ENCODE assay signal across 21 mouse cellular contexts in the genomic region with DNA sequence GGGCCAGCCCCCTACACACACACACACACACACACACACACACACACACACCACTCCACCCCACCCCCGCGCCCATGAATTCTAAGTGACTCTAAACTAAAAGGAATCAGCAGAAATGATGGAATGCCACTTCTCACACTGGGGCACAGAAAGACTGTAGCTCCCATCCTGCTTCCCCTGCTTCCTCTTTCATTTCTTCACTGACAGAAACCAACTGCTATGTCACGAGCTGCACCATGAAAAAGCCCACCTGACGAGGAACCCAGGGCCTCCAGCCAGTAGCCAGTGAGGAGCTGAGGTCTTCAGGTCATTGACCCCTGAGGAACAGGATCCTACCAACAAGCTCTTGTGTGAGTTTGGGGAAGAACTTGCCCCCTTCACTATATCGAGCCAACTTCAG. TPM values are rescaled to one million over a fixed set of nuclear protein-coding genes. Genes with fewer than 3 reads are reported as not detected.
DNase-seq lines count a peak whose midpoint lies in the region; ATAC-seq and TF ChIP-seq lines count a peak whose summit lies in the region.
"Had no signal": no experiment of that assay in that cellular context is flagged by ENCODE, and none has a peak within 500 bp of the region (broad histone marks: within the 10 kb centered on the region; RNA-seq: fewer than 3 reads in every experiment).

No protein-coding gene starts in this region.

- TF ChIP-seq CTCF in CH12.LX (conservative IDR thresholded peaks at IDR 0.05 in 1 of 2, IDR thresholded peaks at IDR 0.05 in 1 of 2; ENCODE audit: low read depth in 2 of 2, low read length in 2 of 2): no peak

- in situ Hi-C loops in CH12.LX (cut with MboI; ENCODE audit: low pct_ligation_motif_present, low pct_unique_long_range_greater_than_20kb, low sequenced_read_pairs): no loop called here

- H3K4me2 ChIP-seq in CH12.LX (ENCODE audit: insufficient read depth, low read depth, poor library complexity, severe bottlenecking): peak overlapping the region; percentile 32; the same call in 1 of the 2 replicates
- H3K4me2 ChIP-seq: embryonic facial prominence, embryonic 13.5 days; forebrain, embryonic 13.5 days; heart, embryonic 12.5 days; hindbrain, embryonic 14.5 days; intestine, embryonic 15.5 days had no signal

- H3K27me3 ChIP-seq in CH12.LX (replicated peaks): no peaks in the 10 kb centered on the region
- no peaks in the 10 kb centered on the region for H3K27me3 ChIP-seq in splenic B cell, adult 2 months (ENCODE audit: control insufficient read depth, insufficient read depth, low read length, poor library complexity, severe bottlenecking)
- H3K27me3 ChIP-seq: embryonic facial prominence, embryonic 13.5 days; forebrain, embryonic 13.5 days; heart, embryonic 12.5 days; intestine, embryonic 15.5 days had no signal

- H3K9me3 ChIP-seq in CH12.LX (replicated peaks; ENCODE audit: low read length): peaks cover under 1% of the 10 kb centered on the region
- H3K9me3 ChIP-seq: embryonic facial prominence, embryonic 13.5 days; forebrain, embryonic 13.5 days; heart, embryonic 12.5 days; hindbrain, embryonic 10.5 days; intestine, embryonic 15.5 days had no signal

- H3K9ac ChIP-seq in CH12.LX (ENCODE audit: insufficient read depth, low read depth): no peak overlapping the region
- H3K9ac ChIP-seq: embryonic facial prominence, embryonic 13.5 days; forebrain, embryonic 13.5 days; forebrain, postnatal 0 days; heart, embryonic 12.5 days; hindbrain, embryonic 14.5 days; intestine, embryonic 15.5 days had no signal

- no peak for TF ChIP-seq POLR2A in CH12.LX (IDR thresholded peaks at IDR 0.05; ENCODE audit: low read depth, low read length)

- ATAC-seq in granulocyte monocyte progenitor cell, adult 5-6 weeks (replicated peaks; ENCODE audit: poor library complexity, severe bottlenecking): peak; percentile 81
- ATAC-seq: CD4-positive, CD25-positive, alpha-beta regulatory T cell, adult 4 months; forebrain, embryonic 13.5 days had no signal

- no peaks in the 10 kb centered on the region for H3K79me2 ChIP-seq in CH12.LX (replicated peaks; ENCODE audit: control insufficient read depth, extremely low read depth, insufficient read depth, poor library complexity, severe bottlenecking)

- H3K4me3 ChIP-seq in CH12.LX (replicated peaks in 1 of 3; ENCODE audit: low read depth in 2 of 3, low read length in 2 of 3, poor library complexity in 1 of 3): no peak overlapping the region
- H3K4me3 ChIP-seq: embryonic facial prominence, embryonic 13.5 days; forebrain, embryonic 13.5 days; gastrocnemius, adult 2 months; heart, adult 2 months; heart, embryonic 12.5 days; hindbrain, embryonic 10.5 days; intestine, embryonic 15.5 days had no signal

- H3K4me1 ChIP-seq in CH12.LX (ENCODE audit: control insufficient read depth in 1 of 2, insufficient read depth in 2 of 2): peaks cover 6 to 23% of the 10 kb centered on the region in 2 experiments; a peak in 3 of 4 replicates
- H3K4me1 ChIP-seq: heart, embryonic 12.5 days had no signal

- H3K27ac ChIP-seq in CH12.LX (ENCODE audit: insufficient read depth, low read depth): no peak overlapping the region
- H3K27ac ChIP-seq: embryonic facial prominence, embryonic 13.5 days; forebrain, embryonic 13.5 days; gastrocnemius, adult 2 months; heart, adult 2 months; hindbrain, embryonic 10.5 days; hindbrain, embryonic 14.5 days; intestine, embryonic 15.5 days had no signal

- dilution Hi-C loops in CH12.LX (cut with MboI; ENCODE audit: extremely low pct_ligation_motif_present, extremely low pct_unique_long_range_greater_than_20kb, low sequenced_read_pairs): no loop called here

- no peaks in the 10 kb centered on the region for H3K36me3 ChIP-seq in CH12.LX (replicated peaks in 1 of 2; ENCODE audit: control insufficient read depth in 1 of 2, insufficient read depth in 1 of 2, low read length in 1 of 2)
- H3K36me3 ChIP-seq in splenic B cell, adult 2 months (ENCODE audit: control insufficient read depth, insufficient read depth, low read length, poor library complexity, severe bottlenecking): no peaks in the 10 kb centered on the region
- H3K36me3 ChIP-seq: embryonic facial prominence, embryonic 13.5 days; heart, embryonic 12.5 days; hindbrain, embryonic 10.5 days; intestine, embryonic 15.5 days had no signal

- no peak for TF ChIP-seq EP300 in CH12.LX (IDR thresholded peaks at IDR 0.05; ENCODE audit: low read length)

- no peak for TF ChIP-seq RAD21 in CH12.LX (IDR thresholded peaks at IDR 0.05; ENCODE audit: low read depth, low read length)

- peak; percentile 64 for DNase-seq in A20 (ENCODE audit: low read depth, low spot score)
- no peak for DNase-seq in CH12.LX (ENCODE audit: extremely low read depth)
- peak; percentile 48 for DNase-seq in splenic B cell, adult 2 months (ENCODE audit: low read depth, low spot score)
- DNase-seq in gastrocnemius, postnatal 25 days: no peak
- no peak for DNase-seq in thymus, adult 18-20 months
- DNase-seq: adrenal gland, postnatal 10 days; B cell, adult 2 months; cerebellum, adult 2 months; cerebellum, postnatal 14 days; forebrain, postnatal 0 days; gastrocnemius, adult 2 months; gastrocnemius, postnatal 36 days; heart, adult 2 months had no signal

TF ChIP-seq in CH12.LX, 34 proteins besides CTCF, POLR2A, EP300 and RAD21:
- TF ChIP-seq ETS1 (conservative IDR thresholded peaks at IDR 0.05; ENCODE audit: low read depth, low read length): no peak
- TF ChIP-seq ZKSCAN1 (IDR thresholded peaks at IDR 0.05; ENCODE audit: borderline replicate concordance, low read depth, low read length): no peak
- TF ChIP-seq ELF1 (IDR thresholded peaks at IDR 0.05; ENCODE audit: low read depth, low read length): no peak
- no peak for TF ChIP-seq TCF12 (IDR thresholded peaks at IDR 0.05; ENCODE audit: low read depth, low read length)
- TF ChIP-seq PAX5 (IDR thresholded peaks at IDR 0.05; ENCODE audit: low read length): no peak
- no peak for TF ChIP-seq POLR2AphosphoS2 (IDR thresholded peaks at IDR 0.05; ENCODE audit: low read depth, low read length)
- TF ChIP-seq MAZ (IDR thresholded peaks at IDR 0.05; ENCODE audit: low read depth, low read length): no peak
- no peak for TF ChIP-seq MAFK (IDR thresholded peaks at IDR 0.05; ENCODE audit: insufficient replicate concordance, low read length)
- no peak for TF ChIP-seq CHD1 (IDR thresholded peaks at IDR 0.05; ENCODE audit: low read depth, low read length)

RNA-seq across cellular contexts. Expression of gene Kdm7a, which starts 15.9 kb away (rescaled TPM):
- total RNA-seq in CH12.LX (2012; rRNA removed) (1.0 and 1.7 TPM in 2 replicates), CH12.LX (2014; rRNA removed) (2.1 TPM in 2 replicates)
- polyA plus RNA-seq in CH12.LX (2012; ENCODE audit: insufficient read length, low read depth): 1.6 TPM in 2 replicates
- total RNA-seq in granulocyte monocyte progenitor cell, adult 5-6 weeks (2014; fragmentation: Nextera tagmentation): 8.2 and 12.2 TPM in 2 replicates
- total RNA-seq in granulocyte monocyte progenitor cell, adult 5-6 weeks (2017): 9.9 and 11.0 TPM in 2 replicates
- total RNA-seq in gastrocnemius, postnatal 25 days (2021): 10 to 100 TPM; 18.6 to 19.2 TPM

Comparison
In these comparisons a context has a peak if more than half of its experiments do, and no peak if none do; other contexts are left out.
1. DNase-seq: peak in A20 (single experiment) and splenic B cell, adult 2 months (single experiment); none in CH12.LX (single experiment), gastrocnemius, postnatal 25 days (single experiment) and thymus, adult 18-20 months (0 of 2).